Mouse (Mus musculus): ENCODE data around the gene Deaf1. TPM values are rescaled to one million over a fixed set of nuclear protein-coding genes. Genes with fewer than 3 reads are reported as not detected.
"Not testable (repeated sequence)": the region's sequence is repeated elsewhere in the genome, so short reads cannot be mapped to it uniquely, and the experiment has no call there.

Deaf1 gene
- polyA plus RNA-seq, 1 experiment: 18.9 TPM

- no peak for DNase-seq (ENCODE audit: low read depth)
These were observed 63.3 kb downstream of the Deaf1 start for GRCm38 (mm10) chr7:141264041-141264700.

GRCm38 (mm10) chr7:141263640-141264039 is 63.9 kb downstream of the Deaf1 start:
- no peak for DNase-seq (ENCODE audit: low read depth)

GRCm38 (mm10) chr7:141261480-141261879 is 66.0 kb downstream of the Deaf1 start:
- no peak for DNase-seq (ENCODE audit: low read depth)

DNA sequence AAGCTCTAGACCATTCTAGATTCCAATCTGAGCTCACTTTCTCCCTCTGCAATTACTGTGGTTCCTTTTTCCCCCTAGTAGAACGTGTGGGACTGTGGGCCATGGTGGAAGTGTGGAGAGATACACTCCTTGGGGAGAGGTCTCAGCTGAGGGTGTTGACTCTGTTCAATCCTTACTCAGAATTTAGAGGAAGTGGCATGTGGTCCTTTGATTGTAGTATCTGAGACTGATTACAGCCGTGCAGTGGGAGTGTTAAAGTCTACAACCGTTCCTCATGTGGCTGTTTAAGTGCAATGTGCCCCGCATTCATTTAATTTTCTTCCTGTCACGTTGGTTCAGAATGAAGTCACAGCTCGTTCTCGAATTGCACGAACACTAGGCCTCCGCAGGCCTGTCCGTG is 71.3 kb downstream of the Deaf1 start:
- DNase-seq (ENCODE audit: low read depth): no peak

GRCm38 (mm10) chr7:141250486-141250885 is 77.0 kb downstream of the Deaf1 start:
- DNase-seq (ENCODE audit: low read depth): not testable (repeated sequence)

Other genes with a start within 250 kb of the Deaf1 start
- gene Pkp3, start 249.5 kb downstream of the Deaf1 start, polyA plus RNA-seq (2012; rRNA removed): 21.5 and 23.5 TPM in 2 replicates
- gene Sigirr, start 227.1 kb downstream of the Deaf1 start, polyA plus RNA-seq (2012; rRNA removed): 22.0 and 23.1 TPM in 2 replicates
- 4.1 TPM in 2 replicates for gene Ano9, start 209.9 kb downstream of the Deaf1 start, polyA plus RNA-seq (2012; rRNA removed)
- 42.3 and 42.8 TPM in 2 replicates for gene Ptdss2, start 205.3 kb downstream of the Deaf1 start, polyA plus RNA-seq (2012; rRNA removed)
- gene Rnh1, start 154.8 kb downstream of the Deaf1 start, polyA plus RNA-seq (2012; rRNA removed): 227 and 260 TPM in 2 replicates
- gene Hras, start 133.7 kb downstream of the Deaf1 start, polyA plus RNA-seq (2012; rRNA removed): 78.5 and 89.2 TPM in 2 replicates
- 12.7 and 12.9 TPM in 2 replicates for gene Lrrc56, start 133.5 kb downstream of the Deaf1 start, polyA plus RNA-seq (2012; rRNA removed)
- 13.0 and 13.1 TPM in 2 replicates for gene Lmntd2, start 113.6 kb downstream of the Deaf1 start, polyA plus RNA-seq (2012; rRNA removed)
- 60.9 and 68.6 TPM in 2 replicates for gene Rassf7, start 111.8 kb downstream of the Deaf1 start, polyA plus RNA-seq (2012; rRNA removed)
- 22.7 and 40.8 TPM in 2 replicates for gene Phrf1, start 98.9 kb downstream of the Deaf1 start, polyA plus RNA-seq (2012; rRNA removed)
- 53.6 and 59.7 TPM in 2 replicates for gene Irf7, start 61.2 kb downstream of the Deaf1 start, polyA plus RNA-seq (2012; rRNA removed)
- gene Cdhr5, start 50.9 kb downstream of the Deaf1 start, polyA plus RNA-seq (2012; rRNA removed): 3.1 and 16.2 TPM in 2 replicates
- 5.1 and 8.1 TPM in 2 replicates for gene Sct, start 48.6 kb downstream of the Deaf1 start, polyA plus RNA-seq (2012; rRNA removed)
- gene Drd4, start 35.7 kb downstream of the Deaf1 start, polyA plus RNA-seq (2012; rRNA removed): 3.9 and 5.1 TPM in 2 replicates
- 48.1 and 48.9 TPM in 2 replicates for gene Tmem80, start within 50 bp of the Deaf1 start, polyA plus RNA-seq (2012; rRNA removed)
- gene Eps8l2, start 11.2 kb upstream of the Deaf1 start, polyA plus RNA-seq (2012; rRNA removed): 21.5 and 22.3 TPM in 2 replicates
- gene Taldo1, start 64.5 kb upstream of the Deaf1 start, polyA plus RNA-seq (2012; rRNA removed): 324 and 438 TPM in 2 replicates
- 103 and 109 TPM in 2 replicates for gene Gatd1, start 86.4 kb upstream of the Deaf1 start, polyA plus RNA-seq (2012; rRNA removed)
- gene Cend1, start 101.8 kb upstream of the Deaf1 start, polyA plus RNA-seq (2012; rRNA removed): 0.36 and 0.53 TPM in 2 replicates
- 120 TPM in 2 replicates for gene Slc25a22, start 110.2 kb upstream of the Deaf1 start, polyA plus RNA-seq (2012; rRNA removed)
- 10.3 and 12.3 TPM in 2 replicates for gene Pidd1, start 116.3 kb upstream of the Deaf1 start, polyA plus RNA-seq (2012; rRNA removed)
- gene Rplp2, start 119.7 kb upstream of the Deaf1 start, polyA plus RNA-seq (2012; rRNA removed): 599 and 692 TPM in 2 replicates
- gene Pnpla2, start 127.5 kb upstream of the Deaf1 start, polyA plus RNA-seq (2012; rRNA removed): 1,065 and 1,157 TPM in 2 replicates
- gene Cracr2b, start 133.4 kb upstream of the Deaf1 start, polyA plus RNA-seq (2012; rRNA removed): 42.8 and 51.2 TPM in 2 replicates
- gene Cd151, start 139.7 kb upstream of the Deaf1 start, polyA plus RNA-seq (2012; rRNA removed): 670 and 894 TPM in 2 replicates
- 75.7 and 82.9 TPM in 2 replicates for gene Polr2l, start 147.4 kb upstream of the Deaf1 start, polyA plus RNA-seq (2012; rRNA removed)
- 100 and 130 TPM in 2 replicates for gene Tspan4, start 147.6 kb upstream of the Deaf1 start, polyA plus RNA-seq (2012; rRNA removed)
- 61.9 and 69.0 TPM in 2 replicates for gene Chid1, start 212.2 kb upstream of the Deaf1 start, polyA plus RNA-seq (2012; rRNA removed)
- gene Ap2a2, start 234.5 kb upstream of the Deaf1 start, polyA plus RNA-seq (2012; rRNA removed): 49.2 and 64.8 TPM in 2 replicates

Measured in gonadal fat pad, adult 2 months (tissue).